Comparison of ENCODE assay signal across 28 mouse cellular contexts in the genomic region with DNA sequence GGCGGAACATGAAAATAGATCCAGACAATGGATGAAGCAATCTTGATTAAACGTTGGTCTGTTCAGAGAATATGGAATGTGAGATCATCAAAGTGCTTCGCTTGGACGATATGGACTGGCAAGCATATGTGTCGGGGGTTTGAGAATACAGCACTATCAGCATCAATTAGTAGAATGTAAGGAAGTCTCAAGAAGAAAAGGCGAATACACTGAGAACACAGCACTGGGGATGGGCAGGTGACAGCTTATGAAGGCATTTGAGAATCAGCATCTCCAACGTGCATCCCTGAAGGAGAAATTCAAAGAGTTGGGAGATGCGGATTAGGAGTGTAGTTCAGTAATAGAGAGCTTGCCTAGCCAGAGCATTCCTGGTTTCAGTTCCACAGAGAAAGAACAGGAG.
"Had no signal": no experiment of that assay in that cellular context is flagged by ENCODE, and none has a peak within 500 bp of the region (broad histone marks: within the 10 kb centered on the region; RNA-seq: fewer than 3 reads in every experiment).

No protein-coding gene starts in this region.

- H3K4me1 ChIP-seq: limb, embryonic 10.5 days; limb, embryonic 12.5 days; limb, embryonic 13.5 days; limb, embryonic 15.5 days; liver, embryonic 12.5 days; liver, embryonic 13.5 days; liver, embryonic 15.5 days; lung, embryonic 15.5 days; midbrain, embryonic 10.5 days; midbrain, embryonic 12.5 days; midbrain, embryonic 13.5 days had no signal

- H3K4me2 ChIP-seq: limb, embryonic 12.5 days; limb, embryonic 13.5 days; limb, embryonic 15.5 days; liver, embryonic 11.5 days; liver, embryonic 12.5 days; liver, embryonic 13.5 days; liver, embryonic 15.5 days; lung, embryonic 14.5 days; lung, embryonic 15.5 days; midbrain, embryonic 12.5 days; midbrain, embryonic 13.5 days had no signal

- ATAC-seq: liver, embryonic 12.5 days; liver, postnatal 0 days; midbrain, embryonic 13.5 days; midbrain, embryonic 16.5 days had no signal

- DNase-seq: left cerebral cortex, postnatal 4 days; liver; liver, embryonic 13.5 days; liver, postnatal 0 days; lung, adult 18-20 months; lung, adult 2 months; lung, embryonic 14.5 days; lung, postnatal 10 days; lung, postnatal 14 days; lung, postnatal 36 days; midbrain, embryonic 14.5 days had no signal

- H3K36me3 ChIP-seq: limb, embryonic 10.5 days; limb, embryonic 12.5 days; limb, embryonic 13.5 days; limb, embryonic 15.5 days; liver, embryonic 12.5 days; liver, embryonic 13.5 days; liver, embryonic 15.5 days; lung, embryonic 15.5 days; midbrain, embryonic 10.5 days; midbrain, embryonic 12.5 days; midbrain, embryonic 13.5 days had no signal

- H3K27ac ChIP-seq: left cerebral cortex, adult 2 months; limb, embryonic 10.5 days; limb, embryonic 12.5 days; limb, embryonic 13.5 days; limb, embryonic 15.5 days; liver, embryonic 12.5 days; liver, embryonic 13.5 days; liver, embryonic 14.5 days; liver, embryonic 15.5 days; lung, embryonic 15.5 days; macrophage; midbrain, embryonic 10.5 days; midbrain, embryonic 12.5 days; midbrain, embryonic 13.5 days had no signal

- H3K9ac ChIP-seq: limb, embryonic 12.5 days; limb, embryonic 13.5 days; limb, embryonic 15.5 days; liver, embryonic 12.5 days; liver, embryonic 13.5 days; liver, embryonic 14.5 days; liver, embryonic 15.5 days; liver, postnatal 0 days; lung, embryonic 14.5 days; lung, embryonic 15.5 days; midbrain, embryonic 12.5 days; midbrain, embryonic 13.5 days had no signal

- H3K4me3 ChIP-seq: left cerebral cortex, adult 2 months; limb, embryonic 10.5 days; limb, embryonic 12.5 days; limb, embryonic 13.5 days; limb, embryonic 15.5 days; liver, embryonic 12.5 days; liver, embryonic 13.5 days; liver, embryonic 15.5 days; lung, embryonic 15.5 days; megakaryocyte, embryonic 14.5 days; midbrain, embryonic 10.5 days; midbrain, embryonic 12.5 days; midbrain, embryonic 13.5 days; myocyte had no signal

- H3K27me3 ChIP-seq: limb, embryonic 12.5 days; limb, embryonic 13.5 days; limb, embryonic 15.5 days; liver, embryonic 12.5 days; liver, embryonic 13.5 days; liver, embryonic 15.5 days; lung, embryonic 15.5 days; megakaryocyte, embryonic 14.5 days; midbrain, embryonic 12.5 days; midbrain, embryonic 13.5 days had no signal

- H3K9me3 ChIP-seq: limb, embryonic 10.5 days; limb, embryonic 13.5 days; limb, embryonic 15.5 days; liver, embryonic 12.5 days; liver, embryonic 13.5 days; liver, embryonic 15.5 days; lung, embryonic 15.5 days; megakaryocyte, embryonic 14.5 days; midbrain, embryonic 12.5 days; midbrain, embryonic 13.5 days had no signal
